Mouse (Mus musculus): ENCODE data around the gene Phf7. TPM values are rescaled to one million over a fixed set of nuclear protein-coding genes. Genes with fewer than 3 reads are reported as not detected.

Gene Phf7
- polyA plus RNA-seq (2012; rRNA removed) = 4.0 and 4.6 TPM in 2 replicates

- under 1% methylated on average over 75 of the region's 75 CpGs for WGBS
- DNase-seq (ENCODE audit: low read depth, low spot score) = no peak
These were observed at the start of gene Phf7, which contains the start of gene Bap1 for GRCm38 (mm10) chr14:31251084-31251604. Gene Phf7, minus strand, starts transcription at chr14:31251317. Gene Bap1, plus strand, starts transcription at chr14:31251450.

- no peak for DNase-seq (ENCODE audit: low read depth, low spot score)
- WGBS = 71% methylated on average over 8 of the region's 8 CpGs
These were observed 34.6 kb upstream of the Phf7 start for GRCm38 (mm10) chr14:31285728-31286127.

- no peak for DNase-seq (ENCODE audit: low read depth, low spot score)
- WGBS = 20% methylated on average over 7 of the region's 7 CpGs
These were observed 21.0 kb upstream of the Phf7 start for GRCm38 (mm10) chr14:31272164-31272563.

GRCm38 (mm10) chr14:31271121-31271520 is 20.0 kb upstream of the Phf7 start:
- WGBS = 88% methylated on average over 6 of the region's 6 CpGs

GRCm38 (mm10) chr14:31269456-31270100 is 18.5 kb upstream of the Phf7 start:
- WGBS = 18% methylated on average over 28 of the region's 28 CpGs
- DNase-seq (ENCODE audit: low read depth, low spot score) = no peak

More at GRCm38 (mm10) chr14:31271121-31271520, 20.0 kb upstream of the Phf7 start:
- DNase-seq (ENCODE audit: low read depth, low spot score) = no peak

- 69% methylated on average over 9 of the region's 9 CpGs for WGBS
- DNase-seq (ENCODE audit: low read depth, low spot score) = no peak
These were observed 17.3 kb upstream of the Phf7 start for GRCm38 (mm10) chr14:31268301-31269001.

- 89% methylated on average over 11 of the region's 11 CpGs for WGBS
- DNase-seq (ENCODE audit: low read depth, low spot score) = no peak
These were observed 16.5 kb upstream of the Phf7 start for GRCm38 (mm10) chr14:31267649-31268048.

- no peak for DNase-seq (ENCODE audit: low read depth, low spot score)
- 87% methylated on average over 9 of the region's 9 CpGs for WGBS
These were observed 9.8 kb upstream of the Phf7 start for GRCm38 (mm10) chr14:31260932-31261331.

- WGBS = 97% methylated on average over 4 of the region's 4 CpGs
- DNase-seq (ENCODE audit: low read depth, low spot score) = no peak
These were observed 9.3 kb upstream of the Phf7 start for GRCm38 (mm10) chr14:31260374-31260773.

GRCm38 (mm10) chr14:31258476-31259050 is 7.4 kb upstream of the Phf7 start:
- WGBS = 93% methylated on average over 14 of the region's 14 CpGs
- no peak for DNase-seq (ENCODE audit: low read depth, low spot score)

GRCm38 (mm10) chr14:31252091-31252490 is 974 bp upstream of the Phf7 start:
- DNase-seq (ENCODE audit: low read depth, low spot score) = no peak
- 76% methylated on average over 5 of the region's 5 CpGs for WGBS

GRCm38 (mm10) chr14:31251626-31252025 is 509 bp upstream of the Phf7 start:
- DNase-seq (ENCODE audit: low read depth, low spot score) = no peak
- 2% methylated on average over 18 of the region's 18 CpGs for WGBS

GRCm38 (mm10) chr14:31250222-31251083 is 664 bp downstream of the Phf7 start:
- no peak for DNase-seq (ENCODE audit: low read depth, low spot score)
- WGBS = 12% methylated on average over 38 of the region's 38 CpGs

GRCm38 (mm10) chr14:31248396-31248795 is 2.7 kb downstream of the Phf7 start:
- 42% methylated on average over 6 of the region's 6 CpGs for WGBS
- DNase-seq (ENCODE audit: low read depth, low spot score) = no peak

GRCm38 (mm10) chr14:31245946-31246345 is 5.2 kb downstream of the Phf7 start:
- DNase-seq (ENCODE audit: low read depth, low spot score) = no peak
- WGBS = 89% methylated on average over 1 of the region's 1 CpGs

GRCm38 (mm10) chr14:31244777-31245176 is 6.3 kb downstream of the Phf7 start:
- WGBS = 68% methylated on average over 1 of the region's 1 CpGs
- DNase-seq (ENCODE audit: low read depth, low spot score) = no peak

- no peak for DNase-seq (ENCODE audit: low read depth, low spot score)
- 72% methylated on average over 3 of the region's 3 CpGs for WGBS
These were observed 10.6 kb downstream of the Phf7 start for GRCm38 (mm10) chr14:31240528-31240927.

- DNase-seq (ENCODE audit: low read depth, low spot score) = no peak
- 70% methylated on average over 7 of the region's 7 CpGs for WGBS
These were observed 13.8 kb downstream of the Phf7 start for GRCm38 (mm10) chr14:31237101-31237882.
